Mouse (Mus musculus): Measurements from ENCODE around the gene Git1. TPM values are rescaled to one million over a fixed set of nuclear protein-coding genes. Genes with fewer than 3 reads are reported as not detected.
"Not testable (repeated sequence)": the region's sequence is repeated elsewhere in the genome, so short reads cannot be mapped to it uniquely, and the experiment has no call there.

Gene Git1
- polyA plus RNA-seq, 1 experiment from 2014 or later: 11.7 TPM

- H3K36me3 ChIP-seq: no peaks in the 10 kb centered on the region
- 84% methylated on average over 27 of the region's 27 CpGs for WGBS
- DNase-seq (ENCODE audit: low spot score): no peak
- H3K27me3 ChIP-seq (ENCODE audit: low read depth, poor library complexity, severe bottlenecking): peaks cover 55% of the 10 kb centered on the region
- H3K27ac ChIP-seq (replicated peaks): 0 out of 2 replicates have a peak overlapping the region, but pooled peaks have one; percentile 9
- H3K4me3 ChIP-seq: peak overlapping the region; percentile 14; the same call in 1 of the 2 replicates
- peaks cover 81% of the 10 kb centered on the region for H3K4me1 ChIP-seq
- no peaks in the 10 kb centered on the region for H3K9me3 ChIP-seq (replicated peaks)
Measured at GRCm38 (mm10) chr11:77518051-77518798, 24.9 kb downstream of the Git1 start.

GRCm38 (mm10) chr11:77519043-77519442 is 25.7 kb downstream of the Git1 start, which contains the start of gene Gm10392:
Gene Gm10392 (minus strand): TSS chr11:77519198.
- 77% methylated on average over 5 of the region's 5 CpGs for WGBS

GRCm38 (mm10) chr11:77520601-77521529 is 27.5 kb downstream of the Git1 start:
- no peak overlapping the region for H3K4me3 ChIP-seq
- no peaks in the 10 kb centered on the region for H3K36me3 ChIP-seq
- H3K27ac ChIP-seq (replicated peaks): no peak overlapping the region
- DNase-seq (ENCODE audit: low spot score): no peak
- WGBS: 51% methylated on average over 5 of the region's 5 CpGs
- H3K27me3 ChIP-seq (ENCODE audit: low read depth, poor library complexity, severe bottlenecking): peaks cover 34% of the 10 kb centered on the region
- H3K4me1 ChIP-seq: peaks cover 54% of the 10 kb centered on the region
- H3K9me3 ChIP-seq (replicated peaks): no peaks in the 10 kb centered on the region

More at GRCm38 (mm10) chr11:77519043-77519442, 25.7 kb downstream of the Git1 start, which contains the start of gene Gm10392:
- Histone ChIP-seq H3K4me1 (peaks cover 72% of the 10 kb centered on the region), H3K9me3 (replicated peaks) (no peaks in the 10 kb centered on the region), H3K4me3 (peak within 1 kb of the TSS; percentile 14; the same call in 1 of the 2 replicates), H3K27ac (replicated peaks) (peak within 1 kb of the TSS; percentile 13; the same call in 1 of the 2 replicates), H3K36me3 (no peaks in the 10 kb centered on the region), H3K27me3 (ENCODE audit: low read depth, poor library complexity, severe bottlenecking) (peaks cover 52% of the 10 kb centered on the region)
- no peak for DNase-seq (ENCODE audit: low spot score)

- H3K4me1 ChIP-seq: peaks cover 3% of the 10 kb centered on the region
- no peak overlapping the region for H3K4me3 ChIP-seq
- H3K27me3 ChIP-seq (ENCODE audit: low read depth, poor library complexity, severe bottlenecking): no peaks in the 10 kb centered on the region
- 70% methylated on average over 3 of the region's 3 CpGs for WGBS
- peaks cover 13% of the 10 kb centered on the region for H3K36me3 ChIP-seq
- H3K27ac ChIP-seq (replicated peaks): no peak overlapping the region
- DNase-seq (ENCODE audit: low spot score): no peak
- H3K9me3 ChIP-seq (replicated peaks): no peaks in the 10 kb centered on the region
Measured at GRCm38 (mm10) chr11:77525804-77526486, 32.6 kb downstream of the Git1 start.

- H3K36me3 ChIP-seq: peaks cover 13% of the 10 kb centered on the region
- not testable (repeated sequence) for H3K27me3 ChIP-seq (ENCODE audit: low read depth, poor library complexity, severe bottlenecking); H3K4me3 ChIP-seq; DNase-seq (ENCODE audit: low spot score); H3K4me1 ChIP-seq; H3K27ac ChIP-seq (replicated peaks); H3K9me3 ChIP-seq (replicated peaks)
- whole genome bisulfite sequencing: 92% methylated on average over 3 of the region's 3 CpGs
Measured at GRCm38 (mm10) chr11:77528420-77528819, 35.1 kb downstream of the Git1 start.

GRCm38 (mm10) chr11:77529644-77530043 is 36.3 kb downstream of the Git1 start:
- no peaks in the 10 kb centered on the region for H3K4me1 ChIP-seq
- no peak for DNase-seq (ENCODE audit: low spot score)
- WGBS: 87% methylated on average over 3 of the region's 3 CpGs
- no peak overlapping the region for H3K4me3 ChIP-seq
- peaks cover 18% of the 10 kb centered on the region for H3K36me3 ChIP-seq
- H3K9me3 ChIP-seq (replicated peaks): no peaks in the 10 kb centered on the region
- no peak overlapping the region for H3K27ac ChIP-seq (replicated peaks)
- no peaks in the 10 kb centered on the region for H3K27me3 ChIP-seq (ENCODE audit: low read depth, poor library complexity, severe bottlenecking)

- WGBS: 89% methylated on average over 2 of the region's 2 CpGs
- Histone ChIP-seq H3K36me3 (peaks cover 29% of the 10 kb centered on the region), H3K27me3 (ENCODE audit: low read depth, poor library complexity, severe bottlenecking) (no peaks in the 10 kb centered on the region), H3K4me1 (no peaks in the 10 kb centered on the region), H3K27ac (replicated peaks) (no peak overlapping the region), H3K9me3 (replicated peaks) (no peaks in the 10 kb centered on the region), H3K4me3 (no peak overlapping the region)
- no peak for DNase-seq (ENCODE audit: low spot score)
Measured at GRCm38 (mm10) chr11:77530862-77531261, 37.5 kb downstream of the Git1 start.

GRCm38 (mm10) chr11:77532202-77532846 is 39.0 kb downstream of the Git1 start:
- no peak overlapping the region for H3K4me3 ChIP-seq
- H3K27me3 ChIP-seq (ENCODE audit: low read depth, poor library complexity, severe bottlenecking): no peaks in the 10 kb centered on the region
- no peaks in the 10 kb centered on the region for H3K4me1 ChIP-seq
- WGBS: 88% methylated on average over 4 of the region's 4 CpGs
- peaks cover 44% of the 10 kb centered on the region for H3K36me3 ChIP-seq
- no peaks in the 10 kb centered on the region for H3K9me3 ChIP-seq (replicated peaks)
- no peak overlapping the region for H3K27ac ChIP-seq (replicated peaks)
- no peak for DNase-seq (ENCODE audit: low spot score)

GRCm38 (mm10) chr11:77545261-77545660 is 51.9 kb downstream of the Git1 start:
- H3K4me1 ChIP-seq: no peaks in the 10 kb centered on the region
- H3K27me3 ChIP-seq (ENCODE audit: low read depth, poor library complexity, severe bottlenecking): no peaks in the 10 kb centered on the region
- no peaks in the 10 kb centered on the region for H3K9me3 ChIP-seq (replicated peaks)
- H3K36me3 ChIP-seq: peaks cover 99% of the 10 kb centered on the region
- no peak overlapping the region for H3K27ac ChIP-seq (replicated peaks)
- H3K4me3 ChIP-seq: no peak overlapping the region
- DNase-seq (ENCODE audit: low spot score): no peak
- WGBS: 94% methylated on average over 7 of the region's 7 CpGs

Measured in midbrain, embryonic 10.5 days (tissue).